Mouse (Mus musculus) hindbrain, embryonic 12.5 days (tissue): ENCODE data around the gene Slc51b. TPM values are rescaled to one million over a fixed set of nuclear protein-coding genes. Genes with fewer than 3 reads are reported as not detected.
A peak's percentile ranks its signal among the peaks of the same experiment; 100 is the strongest.

Experiments
- ATAC-seq: fragments of 200-750 bp; cut with Nextera tagmentation; 2 replicates; pipeline ENCODE4 v1.8.0; 2017; ENCODE audit warnings: moderate TSS enrichment; ENCODE audit not compliant: low FRiP score
- H3K27ac ChIP-seq: fragments of 300-500 bp; sonication (generic); 2 replicates; pipeline ENCODE4 v1.5.1; 2016; ENCODE audit warnings: mild to moderate bottlenecking
- H3K27me3 ChIP-seq: fragments of 300-500 bp; sonication (generic); 2 replicates; pipeline ENCODE4 v1.6.1; 2016; ENCODE audit warnings: mild to moderate bottlenecking
- H3K36me3 ChIP-seq: fragments of 300-500 bp; sonication (generic); 2 replicates; pipeline ENCODE4 v1.6.1; 2016; ENCODE audit warnings: mild to moderate bottlenecking
- H3K4me1 ChIP-seq: fragments of 300-500 bp; sonication (generic); 2 replicates; pipeline ENCODE4 v1.6.1; 2016
- H3K4me2 ChIP-seq: fragments of 300-500 bp; sonication (generic); replicated peaks from 2 replicates; pipeline ENCODE4 v1.6.1; 2016; ENCODE audit warnings: mild to moderate bottlenecking
- H3K4me3 ChIP-seq: fragments of 300-500 bp; sonication (generic); 2 replicates; pipeline ENCODE4 v1.5.1; 2016; ENCODE audit warnings: mild to moderate bottlenecking
- H3K9ac ChIP-seq: fragments of 300-500 bp; sonication (generic); 2 replicates; pipeline ENCODE4 v1.6.1; 2016; ENCODE audit warnings: mild to moderate bottlenecking, moderate library complexity
- H3K9me3 ChIP-seq: fragments of 300-500 bp; sonication (generic); replicated peaks from 2 replicates; pipeline ENCODE4 v1.6.1; 2016; ENCODE audit warnings: mild to moderate bottlenecking
- WGBS: fragments of 180-500 bp; shearing (Covaris S2); methylation state at CpG from one replicate; pipeline ENCODE4 v1.1.7; 2016; 5-methylcytosine and 5-hydroxymethylcytosine counted together
- polyA plus RNA-seq: library from polyadenylated mRNA; unstranded; fragments of >200 nt; fragmentation: Nextera tagmentation; extraction: Ambion mirVana; gene quantifications from 2 replicates; pipeline ENCODE4 v1.2.1, GENCODE M21; 2016

Slc51b gene
- not detected in 2 replicates for polyA plus RNA-seq

DNA sequence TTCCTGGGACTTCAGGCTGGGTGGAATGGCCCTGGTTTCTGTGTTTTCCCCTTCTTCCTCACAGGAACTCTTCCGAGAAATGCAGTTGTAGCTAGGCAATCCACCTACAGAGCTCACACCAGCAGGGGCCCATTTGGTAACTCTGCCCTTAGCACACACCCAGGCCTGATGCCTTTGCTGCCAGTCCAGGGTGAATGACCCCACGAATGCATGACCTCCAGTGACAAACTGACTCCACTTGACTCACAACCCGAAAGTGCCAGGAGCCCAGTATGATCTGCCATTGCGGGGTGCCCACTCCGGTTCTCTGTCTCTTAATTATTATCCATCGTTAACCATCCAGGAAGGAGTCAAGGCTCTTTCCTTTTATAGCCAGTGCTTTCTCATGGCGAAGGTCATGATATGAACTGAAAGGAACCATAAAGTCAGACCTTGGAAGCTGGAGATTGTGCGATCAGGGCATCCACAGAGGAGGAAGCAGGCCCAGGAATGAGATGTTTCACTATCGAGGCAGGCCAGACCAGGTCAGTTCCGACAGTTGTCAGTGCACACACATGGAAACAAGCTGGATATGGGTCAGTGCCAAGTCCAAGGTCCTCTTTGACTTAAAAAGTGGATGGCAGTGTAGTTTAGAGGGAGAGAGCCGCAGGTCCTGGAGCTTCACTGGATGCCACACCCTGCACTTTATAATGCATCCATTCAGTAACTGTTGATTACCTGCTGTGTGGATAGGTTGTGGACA lies at the start of gene Slc51b:
TSS of gene Slc51b (minus strand) at position 196 of the 742 bp plus-strand sequence.
- H3K27me3 ChIP-seq: no peaks in the 10 kb centered on the region; the same call in 1 of the 2 replicates
- 82% methylated on average over 11 of the region's 11 CpGs for whole genome bisulfite sequencing
- H3K9ac ChIP-seq: no peak within 1 kb of the TSS
- no peaks in the 10 kb centered on the region for H3K36me3 ChIP-seq
- ATAC-seq: no peak
- H3K9me3 ChIP-seq: no peaks in the 10 kb centered on the region
- no peak within 1 kb of the TSS for H3K4me3 ChIP-seq
- H3K4me1 ChIP-seq: no peaks in the 10 kb centered on the region
- no peak within 1 kb of the TSS for H3K27ac ChIP-seq
- no peak within 1 kb of the TSS for H3K4me2 ChIP-seq

DNA sequence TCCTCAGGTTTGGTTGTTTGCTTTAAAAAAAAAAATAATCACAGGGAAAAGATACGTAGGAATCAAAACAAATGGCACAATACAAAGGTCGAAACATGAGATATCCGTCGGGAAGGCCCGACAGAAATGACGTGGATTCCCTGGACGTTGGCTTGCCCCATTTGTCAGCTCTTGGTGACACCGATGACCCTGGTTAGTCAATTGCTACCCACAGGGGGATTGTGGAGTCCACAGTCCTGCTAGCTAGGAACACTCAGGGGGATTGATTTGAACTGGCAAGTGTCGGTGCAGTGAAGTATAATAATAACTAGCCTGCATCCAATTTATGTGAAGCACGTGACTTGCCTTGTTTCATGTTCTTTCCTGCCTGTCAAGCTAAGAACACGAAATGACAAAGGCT lies 44.9 kb upstream of the Slc51b start:
- Histone ChIP-seq H3K9ac (no peak overlapping the region), H3K4me3 (no peak overlapping the region), H3K9me3 (no peaks in the 10 kb centered on the region), H3K27me3 (no peaks in the 10 kb centered on the region), H3K4me2 (no peak overlapping the region), H3K36me3 (peaks cover 50% of the 10 kb centered on the region), H3K4me1 (peaks cover 10% of the 10 kb centered on the region), H3K27ac (0 out of 2 replicates have a peak overlapping the region, but pooled peaks have one; percentile 30)
- 48% methylated on average over 11 of the region's 11 CpGs for WGBS
- no peak for ATAC-seq

DNA sequence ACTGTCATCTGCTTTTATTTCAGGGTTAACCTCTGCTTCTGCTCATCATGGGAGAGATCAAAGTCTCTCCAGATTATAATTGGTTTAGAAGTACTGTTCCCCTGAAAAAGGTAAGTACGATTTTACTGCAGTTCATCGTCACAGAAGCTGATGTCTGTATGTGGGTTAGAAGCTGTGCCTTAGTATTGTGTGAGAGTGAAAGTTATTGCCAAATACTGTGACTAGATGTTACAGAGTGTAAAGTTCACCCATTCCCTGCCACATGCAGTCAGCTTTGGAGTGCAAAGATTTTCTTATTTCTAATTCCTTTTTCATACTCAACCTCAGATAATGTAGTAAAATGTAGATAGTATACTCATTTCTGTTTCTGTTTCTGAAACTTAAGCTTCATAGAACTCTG lies 42.5 kb upstream of the Slc51b start:
- H3K27me3 ChIP-seq: no peaks in the 10 kb centered on the region
- no peak overlapping the region for H3K9ac ChIP-seq
- H3K4me3 ChIP-seq: no peak overlapping the region
- H3K36me3 ChIP-seq: peaks cover 29% of the 10 kb centered on the region
- 96% methylated on average over 2 of the region's 2 CpGs for WGBS
- peaks cover 27% of the 10 kb centered on the region for H3K4me1 ChIP-seq
- H3K4me2 ChIP-seq: no peak overlapping the region
- H3K27ac ChIP-seq: no peak overlapping the region
- ATAC-seq: no peak
- no peaks in the 10 kb centered on the region for H3K9me3 ChIP-seq

DNA sequence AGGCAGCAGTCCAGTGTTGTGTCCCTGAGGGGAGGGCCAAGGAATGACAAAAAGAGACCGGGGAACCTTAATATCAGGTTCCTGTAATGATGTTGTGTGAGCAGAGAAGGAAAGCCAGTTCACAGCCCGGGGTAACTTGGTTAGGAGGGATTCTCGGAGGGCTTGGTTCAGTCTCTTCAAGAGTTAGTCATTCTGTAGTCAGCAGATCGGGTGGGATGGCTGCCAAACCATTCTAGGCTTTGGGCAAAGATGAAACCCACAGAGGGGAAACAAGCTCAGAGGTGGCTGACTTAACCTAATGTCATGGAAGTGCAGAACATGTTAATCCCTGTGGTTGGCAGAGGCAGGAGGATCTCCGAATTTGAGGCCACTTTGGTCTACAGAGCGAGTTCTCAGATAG lies 41.4 kb upstream of the Slc51b start:
- Histone ChIP-seq H3K9ac (no peak overlapping the region), H3K27me3 (no peaks in the 10 kb centered on the region), H3K36me3 (peaks cover 19% of the 10 kb centered on the region), H3K4me3 (no peak overlapping the region), H3K9me3 (no peaks in the 10 kb centered on the region), H3K4me2 (no peak overlapping the region), H3K27ac (no peak overlapping the region), H3K4me1 (peaks cover 29% of the 10 kb centered on the region)
- 96% methylated on average over 6 of the region's 6 CpGs for WGBS
- ATAC-seq: no peak

DNA sequence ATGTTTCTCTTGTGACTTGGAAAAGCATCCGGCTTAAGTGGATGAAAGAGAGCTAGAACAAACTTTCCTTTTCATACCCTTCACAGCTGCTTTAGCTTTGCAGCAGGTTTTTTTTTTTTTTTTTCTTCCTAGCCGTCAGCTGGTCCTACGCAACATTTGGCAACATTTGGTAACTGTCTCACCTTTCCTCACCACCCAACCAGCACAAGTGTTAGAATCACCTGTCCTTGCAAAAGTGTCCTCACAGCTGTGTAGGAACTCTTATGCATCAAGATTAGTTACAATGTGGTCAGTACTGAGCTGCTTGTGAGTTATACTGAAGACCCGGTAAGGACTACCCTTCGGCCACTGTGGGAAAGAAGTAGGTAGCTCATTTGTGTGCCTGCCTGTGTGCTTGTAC lies 39.8 kb upstream of the Slc51b start:
- no peak for ATAC-seq

DNA sequence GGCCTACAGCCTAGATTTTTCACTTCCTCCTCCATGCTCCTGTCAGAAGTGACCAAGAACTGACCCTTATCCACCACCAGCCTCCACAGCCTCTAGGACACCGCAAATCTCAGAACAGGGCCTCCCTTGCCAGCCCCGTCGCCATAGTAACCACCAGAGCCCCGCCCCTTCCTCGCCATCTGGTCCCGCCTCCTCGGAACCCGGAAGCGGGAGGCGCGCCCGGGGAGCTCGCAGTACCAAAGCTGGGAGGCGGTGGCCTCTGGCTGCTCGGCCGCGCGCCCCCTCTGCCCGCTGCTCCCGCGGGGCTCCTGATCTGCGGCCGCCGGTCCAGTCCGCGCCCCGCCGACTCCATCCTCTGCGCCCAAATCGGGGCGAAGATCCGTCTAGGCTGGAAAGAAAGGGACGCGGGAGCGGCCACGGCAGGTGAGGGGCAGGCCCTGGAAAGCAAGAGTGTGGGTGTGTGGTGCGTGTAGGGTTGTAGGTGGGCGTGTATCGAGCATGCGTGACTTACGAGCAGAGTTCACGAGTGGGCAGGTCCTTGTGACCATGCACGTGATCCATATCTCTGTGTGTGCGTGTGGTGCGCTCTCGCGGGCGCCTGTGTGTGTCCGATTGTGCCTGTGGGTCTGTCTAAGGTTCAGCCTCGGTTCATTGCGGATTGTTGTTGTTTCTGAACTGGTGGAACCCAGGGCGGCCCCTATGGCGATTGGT lies 38.1 kb upstream of the Slc51b start, which contains the start of gene Spg21:
TSS of gene Spg21 (plus strand) at position 216 of the 711 bp plus-strand sequence.
- under 1% methylated on average over 50 of the region's 53 CpGs for WGBS
- H3K9me3 ChIP-seq: no peaks in the 10 kb centered on the region
- H3K27ac ChIP-seq: peak within 1 kb of the TSS; percentile 91
- H3K27me3 ChIP-seq: no peaks in the 10 kb centered on the region
- H3K4me2 ChIP-seq: peak within 1 kb of the TSS; percentile 77
- peak within 1 kb of the TSS; percentile 91 for H3K9ac ChIP-seq
- H3K4me1 ChIP-seq: peaks cover 22% of the 10 kb centered on the region
- peak; percentile 97 for ATAC-seq
- peak within 1 kb of the TSS; percentile 89 for H3K4me3 ChIP-seq
- H3K36me3 ChIP-seq: peaks cover 10% of the 10 kb centered on the region

More for the DNA sequence above, 39.8 kb upstream of the Slc51b start:
- peaks cover 18% of the 10 kb centered on the region for H3K36me3 ChIP-seq
- peak overlapping the region; percentile 77; the same call in 1 of the 2 replicates for H3K4me2 ChIP-seq
- H3K4me1 ChIP-seq: peaks cover 23% of the 10 kb centered on the region
- WGBS: 82% methylated on average over 5 of the region's 5 CpGs
- H3K9ac ChIP-seq: no peak overlapping the region
- H3K27ac ChIP-seq: no peak overlapping the region
- H3K27me3 ChIP-seq: no peaks in the 10 kb centered on the region
- no peaks in the 10 kb centered on the region for H3K9me3 ChIP-seq
- no peak overlapping the region for H3K4me3 ChIP-seq

DNA sequence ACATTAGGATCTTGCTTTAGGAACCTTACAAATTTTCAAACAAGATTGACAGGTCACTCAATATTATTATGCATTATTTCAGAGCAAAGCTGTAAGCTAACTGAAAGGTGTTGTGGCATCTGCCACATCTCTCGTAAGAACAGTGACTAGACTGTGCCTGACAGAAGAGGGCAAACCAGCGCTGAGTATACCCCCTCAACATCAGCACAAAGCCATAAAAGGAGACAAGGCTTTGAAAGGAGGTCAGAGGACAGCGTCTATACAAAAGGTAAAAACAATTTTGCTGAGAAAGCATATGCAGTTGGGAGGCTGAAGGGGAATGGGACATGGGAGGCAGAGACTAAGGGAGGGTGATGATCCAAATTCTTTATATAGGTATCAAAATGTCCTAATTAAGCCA lies 37.4 kb upstream of the Slc51b start:
- H3K9me3 ChIP-seq: no peaks in the 10 kb centered on the region
- H3K9ac ChIP-seq: peak overlapping the region; percentile 91; the same call in 1 of the 2 replicates
- peaks cover 22% of the 10 kb centered on the region for H3K4me1 ChIP-seq
- peak overlapping the region; percentile 91 for H3K27ac ChIP-seq
- peak overlapping the region; percentile 77 for H3K4me2 ChIP-seq
- WGBS: 39% methylated on average over 3 of the region's 3 CpGs
- no peaks in the 10 kb centered on the region for H3K27me3 ChIP-seq
- peaks cover 3% of the 10 kb centered on the region for H3K36me3 ChIP-seq
- ATAC-seq: no peak
- H3K4me3 ChIP-seq: peak overlapping the region; percentile 89; the same call in 1 of the 2 replicates

DNA sequence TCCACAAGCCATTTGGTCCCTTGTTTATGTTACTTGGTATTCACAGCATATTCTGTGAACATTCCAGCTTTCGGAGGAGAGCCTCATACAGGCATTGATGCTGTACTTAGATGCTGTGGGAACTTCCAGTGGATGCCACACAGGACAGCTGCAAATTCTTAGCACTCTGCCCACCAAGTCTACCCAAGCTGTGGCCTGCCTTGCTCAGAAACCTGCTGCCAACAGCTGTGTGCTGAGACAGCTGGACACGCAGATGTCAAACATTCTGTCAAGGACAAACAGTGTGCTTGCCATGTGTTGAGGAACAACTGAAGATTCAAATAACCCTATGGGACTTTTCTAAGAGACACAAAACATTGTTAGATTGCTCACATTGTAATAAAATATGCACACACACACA lies 36.2 kb upstream of the Slc51b start:
- Histone ChIP-seq H3K9me3 (no peaks in the 10 kb centered on the region), H3K9ac (no peak overlapping the region), H3K36me3 (no peaks in the 10 kb centered on the region; the same call in 1 of the 2 replicates), H3K27ac (no peak overlapping the region), H3K4me1 (peaks cover 22% of the 10 kb centered on the region), H3K4me2 (no peak overlapping the region), H3K27me3 (no peaks in the 10 kb centered on the region), H3K4me3 (no peak overlapping the region)
- 87% methylated on average over 2 of the region's 2 CpGs for WGBS
- no peak for ATAC-seq

DNA sequence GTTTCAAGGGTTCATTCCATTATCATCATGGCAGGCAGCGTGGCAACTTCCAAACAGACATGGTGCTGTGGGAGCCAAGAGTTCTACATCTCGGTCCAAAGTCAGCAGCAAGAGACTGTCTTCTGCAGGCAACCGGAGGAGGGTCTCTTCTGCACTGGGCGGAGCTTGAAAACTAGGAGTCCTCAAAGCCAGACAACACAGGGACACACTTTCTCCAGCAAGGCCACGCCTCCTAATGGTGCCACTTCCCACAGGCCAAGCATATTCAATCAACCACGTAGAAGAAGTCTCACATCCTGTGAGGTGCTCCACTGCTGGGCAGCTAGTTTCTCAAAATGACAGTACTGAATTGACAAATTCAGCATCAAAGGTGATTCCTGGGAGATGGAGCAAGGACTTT lies 25.2 kb upstream of the Slc51b start:
- Histone ChIP-seq H3K27ac (no peak overlapping the region), H3K27me3 (no peaks in the 10 kb centered on the region), H3K4me3 (no peak overlapping the region), H3K4me1 (no peaks in the 10 kb centered on the region), H3K36me3 (peaks cover 73% of the 10 kb centered on the region), H3K4me2 (no peak overlapping the region), H3K9ac (no peak overlapping the region), H3K9me3 (no peaks in the 10 kb centered on the region)
- WGBS: 85% methylated on average over 6 of the region's 6 CpGs
- ATAC-seq: no peak

DNA sequence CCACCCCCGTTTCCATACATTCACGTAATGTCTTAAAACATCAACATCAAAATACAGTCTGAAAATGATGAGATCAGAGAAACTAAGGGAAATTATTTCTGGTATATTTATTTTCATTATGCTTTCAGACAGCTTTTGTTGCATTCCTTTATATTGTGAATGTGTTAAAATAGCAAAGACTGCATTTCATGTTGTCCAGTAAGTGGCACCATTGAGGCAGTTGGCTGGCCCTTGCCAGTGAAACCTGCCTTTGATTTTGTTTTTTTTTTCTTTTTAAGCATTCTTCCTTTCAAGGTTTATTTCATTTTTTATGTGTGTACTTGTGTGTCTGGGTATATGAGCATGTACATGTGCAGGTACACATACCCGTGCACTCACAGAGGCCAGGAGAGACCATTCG lies 21.9 kb upstream of the Slc51b start:
- Histone ChIP-seq H3K4me2 (no peak overlapping the region), H3K36me3 (peaks cover 70% of the 10 kb centered on the region), H3K27ac (no peak overlapping the region), H3K9me3 (no peaks in the 10 kb centered on the region), H3K4me1 (no peaks in the 10 kb centered on the region), H3K27me3 (no peaks in the 10 kb centered on the region), H3K9ac (no peak overlapping the region), H3K4me3 (no peak overlapping the region)
- no peak for ATAC-seq
- WGBS: 93% methylated on average over 4 of the region's 4 CpGs

DNA sequence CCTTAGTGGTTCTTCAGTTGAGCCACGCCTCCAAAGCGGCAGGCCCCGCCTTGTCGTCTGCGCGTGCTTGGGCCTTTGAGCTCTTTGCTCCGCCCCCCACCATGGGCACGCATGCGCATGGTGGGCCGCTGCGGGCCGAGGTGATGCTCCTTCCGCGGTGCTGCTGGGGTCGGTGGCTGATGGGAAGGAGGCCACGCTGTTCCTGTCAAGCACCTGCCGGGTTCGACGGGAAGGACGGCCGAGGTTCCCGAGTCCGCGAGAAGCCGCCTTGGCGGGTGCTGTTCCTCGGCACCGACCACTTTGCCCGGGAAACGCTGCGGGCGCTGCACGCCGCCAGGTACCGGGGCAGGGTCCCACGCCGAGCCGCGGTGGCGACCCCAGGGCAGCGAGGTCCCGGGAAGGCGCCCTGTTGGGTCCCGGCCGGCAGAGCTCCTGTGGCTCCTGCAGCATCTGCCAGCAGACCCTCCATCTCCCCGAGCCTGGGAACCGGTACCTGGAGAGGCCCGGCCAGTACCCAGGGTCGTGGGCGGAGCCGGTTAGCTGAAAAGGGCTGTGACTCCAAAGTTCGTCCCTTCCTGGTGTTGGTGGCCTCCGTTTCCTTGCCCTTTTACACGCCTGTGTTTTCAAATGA lies 13.0 kb upstream of the Slc51b start, which contains the start of gene Mtfmt:
TSS of gene Mtfmt (plus strand) at position 112 of the 631 bp plus-strand sequence.
- Histone ChIP-seq H3K4me1 (peaks cover 8% of the 10 kb centered on the region), H3K4me2 (peak within 1 kb of the TSS; percentile 61), H3K9me3 (no peaks in the 10 kb centered on the region), H3K27me3 (no peaks in the 10 kb centered on the region), H3K27ac (peak within 1 kb of the TSS; percentile 64; the same call in 1 of the 2 replicates), H3K36me3 (peaks cover 18% of the 10 kb centered on the region), H3K9ac (peak within 1 kb of the TSS; percentile 86), H3K4me3 (peak within 1 kb of the TSS; percentile 92)
- WGBS: under 1% methylated on average over 54 of the region's 54 CpGs
- ATAC-seq: peak; percentile 91

DNA sequence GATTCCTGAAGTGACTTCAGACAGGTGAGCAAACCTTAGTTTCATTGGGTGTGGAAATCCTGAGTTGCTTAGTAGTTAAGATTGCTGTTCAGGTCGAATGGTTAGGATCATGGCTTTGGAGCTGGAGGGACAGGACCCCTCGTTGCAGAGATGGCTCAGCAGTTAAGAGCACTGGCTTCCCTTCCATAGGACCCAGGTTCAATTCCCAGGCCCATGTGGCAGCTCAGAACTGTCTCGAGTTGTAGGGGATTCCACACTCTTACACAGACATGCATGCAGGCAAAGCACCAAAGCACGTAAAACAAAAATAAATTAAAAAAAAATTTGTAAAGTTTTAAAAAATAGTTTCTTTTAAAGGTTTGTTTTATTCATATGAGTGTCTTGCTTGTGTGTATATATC lies 12.5 kb upstream of the Slc51b start:
- no peak overlapping the region for H3K4me3 ChIP-seq
- ATAC-seq: peak; percentile 48; the same call in 1 of the 2 replicates

More for the DNA sequence above, 12.5 kb upstream of the Slc51b start:
- Histone ChIP-seq H3K27me3 (no peaks in the 10 kb centered on the region), H3K4me2 (no peak overlapping the region), H3K36me3 (peaks cover 13% of the 10 kb centered on the region; the same call in 1 of the 2 replicates), H3K9me3 (no peaks in the 10 kb centered on the region), H3K9ac (no peak overlapping the region), H3K27ac (no peak overlapping the region), H3K4me1 (peaks cover 8% of the 10 kb centered on the region)
- 77% methylated on average over 4 of the region's 4 CpGs for WGBS
